In the genomic region with DNA sequence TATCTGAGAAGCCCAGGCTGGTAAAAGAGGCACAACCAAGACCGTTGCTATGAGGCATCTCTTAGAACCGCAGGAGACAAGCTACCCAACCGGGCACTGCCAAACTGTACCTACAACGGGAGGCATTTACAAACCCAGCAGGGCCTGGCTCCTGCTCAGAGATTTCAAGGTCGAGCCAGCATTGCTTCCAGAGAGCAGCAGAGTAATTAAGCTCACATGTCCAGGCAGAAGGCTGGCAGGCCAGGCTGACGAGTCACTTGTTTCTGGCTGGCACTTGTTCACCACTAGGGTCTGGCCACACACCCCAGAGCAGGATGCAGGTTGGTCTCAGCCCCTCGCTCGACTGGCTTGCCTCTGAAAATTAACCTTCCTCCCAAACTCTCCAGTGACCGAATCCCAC, we compare ENCODE assay signal across 10 mouse cellular contexts. TPM values are rescaled to one million over a fixed set of nuclear protein-coding genes. Genes with fewer than 3 reads are reported as not detected.
DNase-seq lines count a peak whose midpoint lies in the region; ATAC-seq and TF ChIP-seq lines count a peak whose summit lies in the region.
"Had no signal": no experiment of that assay in that cellular context is flagged by ENCODE, and none has a peak within 500 bp of the region (broad histone marks: within the 10 kb centered on the region; RNA-seq: fewer than 3 reads in every experiment).

No protein-coding gene starts in this region.

- no peaks in the 10 kb centered on the region for H3K9me3 ChIP-seq in embryonic facial prominence, embryonic 15.5 days (replicated peaks)
- no peaks in the 10 kb centered on the region for H3K9me3 ChIP-seq in limb, embryonic 11.5 days (ENCODE audit: control insufficient read depth, low read length)
- H3K9me3 ChIP-seq in intestine, postnatal 0 days (ENCODE audit: control insufficient read depth), result no peaks in the 10 kb centered on the region

- 42% methylated on average over 9 of the region's 9 CpGs for WGBS in embryonic facial prominence, embryonic 15.5 days
- 33% methylated on average over 9 of the region's 9 CpGs for WGBS in limb, embryonic 11.5 days
- 62% methylated on average over 9 of the region's 9 CpGs for WGBS in intestine, postnatal 0 days

- H3K27me3 ChIP-seq in embryonic facial prominence, embryonic 15.5 days, result no peaks in the 10 kb centered on the region
- H3K27me3 ChIP-seq in limb, embryonic 11.5 days (ENCODE audit: control insufficient read depth, insufficient read depth, low read length), result no peaks in the 10 kb centered on the region
- no peaks in the 10 kb centered on the region for H3K27me3 ChIP-seq in intestine, postnatal 0 days (replicated peaks; ENCODE audit: control insufficient read depth, insufficient read depth, low read length)

- no peak overlapping the region for H3K9ac ChIP-seq in embryonic facial prominence, embryonic 15.5 days
- H3K9ac ChIP-seq in limb, embryonic 11.5 days (ENCODE audit: low read length), result no peak overlapping the region
- H3K9ac ChIP-seq in intestine, postnatal 0 days (ENCODE audit: low read depth, low read length), result no peak overlapping the region

- H3K27ac ChIP-seq in layer of hippocampus, adult 2 months, result no peak overlapping the region
- no peak overlapping the region for H3K27ac ChIP-seq in embryonic facial prominence, embryonic 15.5 days (replicated peaks)
- H3K27ac ChIP-seq in limb, embryonic 11.5 days (replicated peaks; ENCODE audit: low read depth, low read length), result no peak overlapping the region
- H3K27ac ChIP-seq in intestine, postnatal 0 days (ENCODE audit: low read depth, low read length), result no peak overlapping the region

- DNase-seq in layer of hippocampus, adult 2 months (ENCODE audit: low spot score in 2 of 2), result peak in 1 of 2 experiments; percentile 27
- no peak for DNase-seq in layer of hippocampus, postnatal 36 days
- peak; percentile 82 for DNase-seq in brain, adult 2 months (ENCODE audit: low read depth, low spot score)
- DNase-seq in limb, embryonic 11.5 days (ENCODE audit: low spot score), result peak; percentile 47
- no peak for DNase-seq in thymus, postnatal 36 days
- DNase-seq in kidney, postnatal 36 days, result no peak

- ATAC-seq in embryonic facial prominence, embryonic 15.5 days (ENCODE audit: insufficient number of reproducible peaks, low FRiP score, low TSS enrichment, low read depth), result peak; percentile 51
- no peak; the same call in 1 of the 2 replicates for ATAC-seq in limb, embryonic 11.5 days (ENCODE audit: insufficient number of reproducible peaks, low FRiP score, low TSS enrichment, low read depth)
- no peak for ATAC-seq in intestine, postnatal 0 days
- ATAC-seq: lung, postnatal 0 days; Patski had no signal

- H3K36me3 ChIP-seq in embryonic facial prominence, embryonic 15.5 days, result no peaks in the 10 kb centered on the region
- no peaks in the 10 kb centered on the region for H3K36me3 ChIP-seq in limb, embryonic 11.5 days (ENCODE audit: control insufficient read depth, insufficient read depth, low read length)
- H3K36me3 ChIP-seq in intestine, postnatal 0 days (ENCODE audit: control insufficient read depth, insufficient read depth), result no peaks in the 10 kb centered on the region

- peak; percentile 39 for TF ChIP-seq CTCF in layer of hippocampus, adult 2 months (conservative IDR thresholded peaks at IDR 0.05)
- TF ChIP-seq CTCF in intestine, postnatal 0 days (IDR thresholded peaks at IDR 0.05; ENCODE audit: low read depth), result no peak

- H3K4me3 ChIP-seq in layer of hippocampus, adult 2 months, result no peak overlapping the region
- no peak overlapping the region for H3K4me3 ChIP-seq in embryonic facial prominence, embryonic 15.5 days (replicated peaks)
- H3K4me3 ChIP-seq in limb, embryonic 11.5 days (ENCODE audit: low read depth, low read length), result no peak overlapping the region
- H3K4me3 ChIP-seq in intestine, postnatal 0 days (ENCODE audit: low read depth, low read length), result no peak overlapping the region

- H3K4me2 ChIP-seq in embryonic facial prominence, embryonic 15.5 days (replicated peaks), result no peak overlapping the region
- no peak overlapping the region for H3K4me2 ChIP-seq in limb, embryonic 11.5 days (ENCODE audit: low read depth, severe bottlenecking)
- H3K4me2 ChIP-seq in intestine, postnatal 0 days (replicated peaks; ENCODE audit: low read depth), result no peak overlapping the region

- H3K4me1 ChIP-seq in embryonic facial prominence, embryonic 15.5 days, result peaks cover 6% of the 10 kb centered on the region; the same call in 1 of the 2 replicates
- H3K4me1 ChIP-seq in limb, embryonic 11.5 days (ENCODE audit: control insufficient read depth, insufficient read depth, low read length), result peaks cover 9% of the 10 kb centered on the region; the same call in 1 of the 2 replicates
- no peaks in the 10 kb centered on the region for H3K4me1 ChIP-seq in intestine, postnatal 0 days (replicated peaks; ENCODE audit: control insufficient read depth, insufficient read depth, low read length)

RNA-seq across cellular contexts. Expression of gene Pdzd2, which starts 39.4 kb away (rescaled TPM):
- 10 to 100 TPM; 63.9 to 67.7 TPM for total RNA-seq in layer of hippocampus, adult 2 months (2021)
- total RNA-seq in layer of hippocampus, postnatal 36 days (2021), result 10 to 100 TPM; 44.1 to 71.4 TPM
- 39.4 and 43.7 TPM in 2 replicates for polyA plus RNA-seq in embryonic facial prominence, embryonic 15.5 days (2015; fragmentation: Nextera tagmentation; extraction: Ambion mirVana)
- 22.1 and 24.3 TPM in 2 replicates for polyA plus RNA-seq in limb, embryonic 11.5 days (2014; fragmentation: Nextera tagmentation; extraction: Ambion mirVana)
- polyA plus RNA-seq in intestine, postnatal 0 days (2015; fragmentation: Nextera tagmentation; extraction: Ambion mirVana), result 10.1 and 12.5 TPM in 2 replicates

Comparison
In these comparisons a context has a peak if more than half of its experiments do, and no peak if none do; other contexts are left out.
1. DNase-seq: peak in brain, adult 2 months (single experiment) and limb, embryonic 11.5 days (single experiment); none in layer of hippocampus, postnatal 36 days (0 of 2), thymus, postnatal 36 days (0 of 2) and kidney, postnatal 36 days (0 of 2).